In genomic region chr9:56451570-56451969, GRCm38 (mm10) we compare ENCODE assay signal across 19 mouse cellular contexts. TPM values are rescaled to one million over a fixed set of nuclear protein-coding genes. Genes with fewer than 3 reads are reported as not detected.
A peak's percentile ranks its signal among the peaks of the same experiment; 100 is the strongest.
DNase-seq lines count a peak whose midpoint lies in the region; ATAC-seq lines count a peak whose summit lies in the region.
"Had no signal": no experiment of that assay in that cellular context is flagged by ENCODE, and none has a peak within 500 bp of the region (broad histone marks: within the 10 kb centered on the region; RNA-seq: fewer than 3 reads in every experiment).

No protein-coding gene starts in this region.

- peaks cover 5% of the 10 kb centered on the region for H3K4me1 ChIP-seq in forebrain, embryonic 15.5 days
- H3K4me1 ChIP-seq in forebrain, embryonic 12.5 days, result no peaks in the 10 kb centered on the region
- H3K4me1 ChIP-seq in neural tube, embryonic 15.5 days, result peaks cover 5% of the 10 kb centered on the region; the same call in 1 of the 2 replicates
- H3K4me1 ChIP-seq: embryonic facial prominence, embryonic 12.5 days had no signal

- no peaks in the 10 kb centered on the region for H3K27me3 ChIP-seq in forebrain, embryonic 15.5 days
- no peaks in the 10 kb centered on the region for H3K27me3 ChIP-seq in forebrain, embryonic 12.5 days
- H3K27me3 ChIP-seq in neural tube, embryonic 15.5 days (replicated peaks), result no peaks in the 10 kb centered on the region
- H3K27me3 ChIP-seq: embryonic facial prominence, embryonic 12.5 days; liver, embryonic 15.5 days had no signal

- H3K36me3 ChIP-seq in forebrain, embryonic 15.5 days, result no peaks in the 10 kb centered on the region
- H3K36me3 ChIP-seq in forebrain, embryonic 12.5 days (replicated peaks), result peaks cover 4% of the 10 kb centered on the region; the same call in 1 of the 2 replicates
- 0 out of 2 replicates have a peak, but pooled peaks cover 3% of the 10 kb centered on the region for H3K36me3 ChIP-seq in neural tube, embryonic 15.5 days
- H3K36me3 ChIP-seq: liver, embryonic 15.5 days had no signal

- no peak for ATAC-seq in forebrain, embryonic 15.5 days (replicated peaks)
- ATAC-seq in forebrain, embryonic 12.5 days (ENCODE audit: low FRiP score), result no peak
- ATAC-seq in neural tube, embryonic 15.5 days (ENCODE audit: low FRiP score), result no peak
- ATAC-seq: inflammation-experienced regulatory T-cells, adult 6 months; midbrain, embryonic 16.5 days had no signal

- H3K4me2 ChIP-seq in forebrain, embryonic 15.5 days (replicated peaks), result no peak overlapping the region
- no peak overlapping the region for H3K4me2 ChIP-seq in forebrain, embryonic 12.5 days
- no peak overlapping the region for H3K4me2 ChIP-seq in neural tube, embryonic 15.5 days
- H3K4me2 ChIP-seq: embryonic facial prominence, embryonic 12.5 days; liver, embryonic 15.5 days had no signal

- H3K4me3 ChIP-seq in forebrain, embryonic 15.5 days, result no peak overlapping the region
- H3K4me3 ChIP-seq in forebrain, embryonic 12.5 days (replicated peaks), result no peak overlapping the region
- no peak overlapping the region for H3K4me3 ChIP-seq in neural tube, embryonic 15.5 days (replicated peaks)
- H3K4me3 ChIP-seq: embryonic facial prominence, embryonic 12.5 days; erythroblast, embryonic 14.5 days; liver, embryonic 15.5 days had no signal

- no peaks in the 10 kb centered on the region for H3K9me3 ChIP-seq in forebrain, embryonic 15.5 days
- no peaks in the 10 kb centered on the region for H3K9me3 ChIP-seq in forebrain, embryonic 12.5 days
- H3K9me3 ChIP-seq in neural tube, embryonic 15.5 days (replicated peaks), result no peaks in the 10 kb centered on the region
- H3K9me3 ChIP-seq: embryonic facial prominence, embryonic 12.5 days; liver, embryonic 15.5 days had no signal

- WGBS in forebrain, embryonic 15.5 days, result 69% methylated on average over 6 of the region's 6 CpGs
- 92% methylated on average over 6 of the region's 6 CpGs for WGBS in forebrain, embryonic 12.5 days
- WGBS in neural tube, embryonic 15.5 days, result 78% methylated on average over 6 of the region's 6 CpGs

- peak; percentile 32 for DNase-seq in layer of hippocampus, adult 11-12 months (ENCODE audit: low spot score)
- DNase-seq in layer of hippocampus, adult 9-10 months (ENCODE audit: low spot score), result no peak
- DNase-seq in neural tube, embryonic 10.5 days (ENCODE audit: extremely low spot score, low spot score), result no peak
- DNase-seq in kidney, postnatal 10 days, result no peak
- DNase-seq: adrenal gland, postnatal 36 days; gastrocnemius, postnatal 25 days; kidney, adult 2 months; kidney, postnatal 14 days; lung, postnatal 10 days; retina, postnatal 1 day had no signal

- H3K9ac ChIP-seq in forebrain, embryonic 15.5 days (replicated peaks), result no peak overlapping the region
- no peak overlapping the region for H3K9ac ChIP-seq in forebrain, embryonic 12.5 days
- H3K9ac ChIP-seq in neural tube, embryonic 15.5 days (replicated peaks), result no peak overlapping the region
- H3K9ac ChIP-seq: embryonic facial prominence, embryonic 12.5 days; liver, embryonic 15.5 days had no signal

- peak overlapping the region; percentile 80 for H3K27ac ChIP-seq in forebrain, embryonic 15.5 days (replicated peaks)
- H3K27ac ChIP-seq in forebrain, embryonic 12.5 days, result no peak overlapping the region
- 0 out of 2 replicates have a peak overlapping the region, but pooled peaks have one; percentile 41 for H3K27ac ChIP-seq in neural tube, embryonic 15.5 days (replicated peaks)
- H3K27ac ChIP-seq: embryonic facial prominence, embryonic 12.5 days; liver, embryonic 15.5 days; stomach, postnatal 0 days had no signal

RNA-seq across cellular contexts. Expression of gene Hmg20a, which starts 33.2 kb away (rescaled TPM):
- polyA plus RNA-seq in forebrain, embryonic 15.5 days (2015; fragmentation: Nextera tagmentation; extraction: Ambion mirVana), result 85.9 and 91.2 TPM in 2 replicates
- polyA plus RNA-seq in forebrain, embryonic 12.5 days (2016; fragmentation: Nextera tagmentation; extraction: Ambion mirVana), result 74.0 and 76.8 TPM in 2 replicates
- polyA plus RNA-seq in neural tube, embryonic 15.5 days (2015; fragmentation: Nextera tagmentation; extraction: Ambion mirVana), result 69.4 and 72.6 TPM in 2 replicates

RNA-seq across cellular contexts. Expression of gene Peak1, which starts 33.7 kb away (rescaled TPM):
- 4.6 and 4.9 TPM in 2 replicates for polyA plus RNA-seq in forebrain, embryonic 15.5 days (2015; fragmentation: Nextera tagmentation; extraction: Ambion mirVana)
- 4.5 and 5.3 TPM in 2 replicates for polyA plus RNA-seq in forebrain, embryonic 12.5 days (2016; fragmentation: Nextera tagmentation; extraction: Ambion mirVana)
- 6.5 and 8.1 TPM in 2 replicates for polyA plus RNA-seq in neural tube, embryonic 15.5 days (2015; fragmentation: Nextera tagmentation; extraction: Ambion mirVana)
